Mouse (Mus musculus) liver, postnatal 0 days (tissue): ENCODE results near the gene Map3k21.

ENCODE experiments used
- CTCF ChIP-seq: sonication (generic); IDR thresholded peaks from 2 replicates; pipeline ENCODE4 v1.5.1; 2016; ENCODE audit warnings: antibody characterized with exemption, low read depth
- EP300 ChIP-seq: IDR thresholded peaks from 2 replicates; pipeline ENCODE4 v1.6.1; 2016; ENCODE audit warnings: antibody characterized with exemption, low read depth, mild to moderate bottlenecking

DNA sequence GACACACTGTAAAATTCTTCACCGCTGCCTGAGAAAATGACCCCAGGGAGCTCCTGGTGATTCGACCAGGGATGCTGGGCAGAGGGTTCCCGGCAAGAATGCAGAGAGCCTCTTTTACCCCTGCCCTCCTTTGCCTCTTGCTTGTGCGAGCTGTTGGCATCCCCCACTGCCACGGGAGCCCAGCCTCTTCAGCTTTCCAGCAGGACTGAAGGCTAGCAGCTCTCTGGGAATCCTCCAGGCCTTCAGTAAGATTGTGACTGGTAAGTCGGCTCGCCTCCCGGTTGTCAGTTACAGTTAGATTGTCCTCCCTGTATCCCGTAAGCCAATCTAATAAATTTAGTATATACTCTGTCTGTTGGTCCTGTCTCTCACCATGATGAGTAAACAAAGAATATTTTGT lies 46.5 kb downstream of the Map3k21 start:
- TF ChIP-seq CTCF = no peak
- TF ChIP-seq EP300 = no peak
